Comparison of ENCODE assay signal across 20 mouse cellular contexts in the genomic region with DNA sequence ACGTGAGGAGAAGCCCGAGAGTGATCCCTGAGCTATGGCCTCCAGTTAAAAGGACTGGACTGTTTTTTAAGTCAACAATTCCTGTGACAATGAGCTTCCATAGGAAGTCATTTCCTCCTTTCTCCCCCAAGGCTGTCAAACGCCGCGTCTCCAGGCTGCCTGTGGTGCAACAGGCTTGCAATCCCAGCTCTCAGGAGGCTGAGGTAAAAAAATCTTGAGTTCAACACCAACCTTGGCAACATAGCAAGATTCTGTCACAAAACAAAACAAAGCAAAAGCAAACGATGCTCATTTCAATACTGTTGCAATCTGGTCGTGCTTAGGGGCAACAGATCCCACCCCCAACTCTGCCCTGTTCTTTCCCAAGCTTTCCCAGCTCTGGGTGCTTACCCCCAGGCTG. TPM values are rescaled to one million over a fixed set of nuclear protein-coding genes. Genes with fewer than 3 reads are reported as not detected.
DNase-seq lines count a peak whose midpoint lies in the region; ATAC-seq lines count a peak whose summit lies in the region.
"Had no signal": no experiment of that assay in that cellular context is flagged by ENCODE, and none has a peak within 500 bp of the region (broad histone marks: within the 10 kb centered on the region; RNA-seq: fewer than 3 reads in every experiment).

No protein-coding gene starts in this region.

- intact Hi-C loops in heart, postnatal 14 days (cut with DNase I), result no loop called here

- H3K27me3 ChIP-seq in heart, embryonic 10.5 days (ENCODE audit: insufficient read depth, poor library complexity, severe bottlenecking), result no peaks in the 10 kb centered on the region
- no peaks in the 10 kb centered on the region for H3K27me3 ChIP-seq in kidney, embryonic 14.5 days (ENCODE audit: control insufficient read depth, insufficient read depth, low read length)
- H3K27me3 ChIP-seq: CH12.LX; forebrain, embryonic 12.5 days had no signal

- H3K36me3 ChIP-seq in heart, embryonic 10.5 days, result no peaks in the 10 kb centered on the region
- H3K36me3 ChIP-seq in kidney, embryonic 14.5 days (ENCODE audit: control insufficient read depth, insufficient read depth, low read length), result no peaks in the 10 kb centered on the region
- H3K36me3 ChIP-seq: forebrain, embryonic 12.5 days; G1E; hindbrain, embryonic 13.5 days; midbrain, embryonic 12.5 days had no signal

- H3K27ac ChIP-seq in heart, embryonic 10.5 days, result 0 out of 2 replicates have a peak overlapping the region, but pooled peaks have one; percentile 6
- H3K27ac ChIP-seq in kidney, embryonic 14.5 days (ENCODE audit: low read depth, low read length), result no peak overlapping the region
- H3K27ac ChIP-seq: forebrain, embryonic 12.5 days; hindbrain, embryonic 13.5 days; liver, embryonic 14.5 days; midbrain, embryonic 12.5 days had no signal

- 43% methylated on average over 7 of the region's 7 CpGs for WGBS in heart, embryonic 10.5 days
- WGBS in kidney, embryonic 14.5 days, result 20% methylated on average over 7 of the region's 7 CpGs

- no peaks in the 10 kb centered on the region for H3K9me3 ChIP-seq in heart, embryonic 10.5 days
- H3K9me3 ChIP-seq in kidney, embryonic 14.5 days (ENCODE audit: control insufficient read depth, low read length), result no peaks in the 10 kb centered on the region
- H3K9me3 ChIP-seq: forebrain, embryonic 12.5 days; G1E; hindbrain, embryonic 13.5 days; midbrain, embryonic 12.5 days had no signal

- peak; percentile 34; the same call in 1 of the 2 replicates for ATAC-seq in kidney, embryonic 14.5 days (ENCODE audit: low FRiP score, low TSS enrichment)

- H3K9ac ChIP-seq in kidney, embryonic 14.5 days (ENCODE audit: low read depth, low read length), result no peak overlapping the region
- H3K9ac ChIP-seq: forebrain, embryonic 12.5 days; hindbrain, embryonic 13.5 days; liver, embryonic 14.5 days; midbrain, embryonic 12.5 days had no signal

- no peak overlapping the region for H3K4me2 ChIP-seq in kidney, embryonic 14.5 days (replicated peaks; ENCODE audit: low read depth, low read length)
- H3K4me2 ChIP-seq: forebrain, embryonic 12.5 days; hindbrain, embryonic 13.5 days; midbrain, embryonic 12.5 days had no signal

- no peak for DNase-seq in heart, embryonic 10.5 days (ENCODE audit: low spot score)
- DNase-seq in heart, postnatal 14 days, result no peak
- no peak for DNase-seq in kidney, adult 9 months
- DNase-seq in 3T3-L1 (ENCODE audit: low read depth, low spot score) (peak; percentile 62), adipocyte (ENCODE audit: low spot score) (peak; percentile 75)
- no peak for DNase-seq in layer of hippocampus, adult 9-11 months
- DNase-seq in gastrocnemius, postnatal 25 days, result no peak
- DNase-seq: adrenal gland, postnatal 10 days; B cell, adult 2 months; cerebellum, adult 8-10 months; heart, adult 11 months; lung, postnatal 10 days; thymus, adult 18-20 months had no signal

- no peak overlapping the region for H3K4me3 ChIP-seq in heart, embryonic 10.5 days
- no peak overlapping the region for H3K4me3 ChIP-seq in kidney, embryonic 14.5 days (ENCODE audit: low read length)
- H3K4me3 ChIP-seq: forebrain, embryonic 12.5 days; hindbrain, embryonic 13.5 days; midbrain, embryonic 12.5 days had no signal

- H3K4me1 ChIP-seq in heart, embryonic 10.5 days, result peaks cover 11% of the 10 kb centered on the region
- H3K4me1 ChIP-seq in kidney, embryonic 14.5 days (ENCODE audit: control insufficient read depth, insufficient read depth, low read length), result no peaks in the 10 kb centered on the region
- H3K4me1 ChIP-seq: forebrain, embryonic 12.5 days; hindbrain, embryonic 13.5 days; midbrain, embryonic 12.5 days had no signal

RNA-seq across cellular contexts. Expression of a gene that starts 8.0 kb away (rescaled TPM):
- 5.2 and 8.7 TPM in 2 replicates for polyA plus RNA-seq in heart, embryonic 10.5 days (2016; fragmentation: Nextera tagmentation; extraction: Ambion mirVana)
- 10 to 100 TPM in 1 of 2 experiments, 1 to 10 TPM in 1; 9.7 to 10.1 TPM for total RNA-seq in heart, postnatal 14 days (2021)
- 9.0 and 11.0 TPM in 2 replicates for polyA plus RNA-seq in kidney, embryonic 14.5 days (2014; fragmentation: Nextera tagmentation; extraction: Ambion mirVana)
- 10 to 100 TPM in 1 of 2 experiments, 1 to 10 TPM in 1; 6.2 to 10.0 TPM for total RNA-seq in gastrocnemius, postnatal 25 days (2021)

RNA-seq across cellular contexts. Expression of a gene that starts 14.8 kb away (rescaled TPM):
- polyA plus RNA-seq in heart, embryonic 10.5 days (2016; fragmentation: Nextera tagmentation; extraction: Ambion mirVana), result 3.1 and 4.7 TPM in 2 replicates
- total RNA-seq in heart, postnatal 14 days (2021), result 1 to 10 TPM; 3.7 to 4.1 TPM
- polyA plus RNA-seq in kidney, embryonic 14.5 days (2014; fragmentation: Nextera tagmentation; extraction: Ambion mirVana), result 7.4 and 16.1 TPM in 2 replicates
- total RNA-seq in gastrocnemius, postnatal 25 days (2021), result 1 to 10 TPM; 1.2 to 1.3 TPM

RNA-seq across cellular contexts. Expression of a gene that starts 29.8 kb away (rescaled TPM):
- 15.3 and 16.5 TPM in 2 replicates for polyA plus RNA-seq in heart, embryonic 10.5 days (2016; fragmentation: Nextera tagmentation; extraction: Ambion mirVana)
- 1 to 10 TPM; 2.9 to 4.7 TPM for total RNA-seq in heart, postnatal 14 days (2021)
- polyA plus RNA-seq in kidney, embryonic 14.5 days (2014; fragmentation: Nextera tagmentation; extraction: Ambion mirVana), result 13.1 and 16.0 TPM in 2 replicates
- total RNA-seq in gastrocnemius, postnatal 25 days (2021), result 1 to 10 TPM; 2.3 to 3.1 TPM

Comparison
In these comparisons a context has a peak if more than half of its experiments do, and no peak if none do; other contexts are left out.
1. DNase-seq: peak in 3T3-L1 (single experiment) and adipocyte (single experiment); none in heart, embryonic 10.5 days (single experiment), heart, postnatal 14 days (0 of 2), kidney, adult 9 months (single experiment), layer of hippocampus, adult 9-11 months (single experiment) and gastrocnemius, postnatal 25 days (single experiment).